Mouse (Mus musculus): ENCODE measurements around the gene Comt.

DNA sequence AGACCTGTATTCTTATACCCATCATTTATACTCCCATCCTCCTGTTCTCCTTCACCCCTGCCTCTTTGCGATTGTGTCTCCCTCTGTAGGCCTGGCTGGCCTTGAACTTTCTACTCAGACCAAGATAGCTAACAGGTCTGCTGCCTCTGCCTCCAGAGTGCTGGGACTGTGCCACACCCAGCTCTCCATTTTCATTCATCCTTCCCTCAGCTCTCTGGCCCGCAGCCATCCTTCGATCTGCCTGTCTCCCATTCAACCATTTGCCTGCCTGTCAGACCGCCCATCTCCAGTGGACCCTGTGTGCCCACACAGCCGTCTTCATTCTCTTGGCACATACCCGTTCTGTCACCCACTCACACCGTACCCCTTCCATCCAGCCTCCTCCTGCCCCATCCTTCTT is 42.4 kb downstream of the Comt start:
- TF ChIP-seq ZC3H11A (IDR thresholded peaks at IDR 0.05; ENCODE audit: borderline replicate concordance, low read depth, low read length) (no peak), CHD2 (IDR thresholded peaks at IDR 0.05; ENCODE audit: low read depth, low read length) (no peak), HCFC1 (IDR thresholded peaks at IDR 0.05; ENCODE audit: borderline replicate concordance, insufficient read depth, low read length) (no peak)
